Mouse (Mus musculus) mesoderm, embryonic 11.5 days (tissue): ENCODE data around the gene Rufy4.
A peak's percentile ranks its signal among the peaks of the same experiment; 100 is the strongest.

ENCODE experiments used
- DNase-seq: peaks from one replicate; pipeline ENCODE4 v3.0.0-alpha.2; 2012; ENCODE audit warnings: low read depth, low spot score

Rufy4 gene

GRCm38 (mm10) chr1:74124991-74125552 is at the start of gene Rufy4:
Rufy4 (plus strand) TSS chr1:74125541.
- DNase-seq = peak; percentile 82

- no peak for DNase-seq
These were observed 49.1 kb upstream of the Rufy4 start for GRCm38 (mm10) chr1:74076230-74076629.

- peak; percentile 80 for DNase-seq
These were observed 48.0 kb upstream of the Rufy4 start for GRCm38 (mm10) chr1:74077353-74077752.

- no peak for DNase-seq
These were observed 43.8 kb upstream of the Rufy4 start for GRCm38 (mm10) chr1:74081573-74081989.

GRCm38 (mm10) chr1:74082841-74083463 is 42.4 kb upstream of the Rufy4 start:
- peak; percentile 79 for DNase-seq

- no peak for DNase-seq
These were observed 41.2 kb upstream of the Rufy4 start for GRCm38 (mm10) chr1:74084065-74084705.

- DNase-seq = no peak
These were observed 40.6 kb upstream of the Rufy4 start for GRCm38 (mm10) chr1:74084752-74085151.

- DNase-seq = no peak
These were observed 39.8 kb upstream of the Rufy4 start for GRCm38 (mm10) chr1:74085566-74085965.

GRCm38 (mm10) chr1:74088569-74088968 is 36.8 kb upstream of the Rufy4 start:
- DNase-seq = no peak

GRCm38 (mm10) chr1:74090329-74090728 is 35.0 kb upstream of the Rufy4 start:
- DNase-seq = no peak

- no peak for DNase-seq
These were observed 34.2 kb upstream of the Rufy4 start for GRCm38 (mm10) chr1:74091138-74091537.

GRCm38 (mm10) chr1:74091611-74092224 is 33.6 kb upstream of the Rufy4 start:
- peak; percentile 70 for DNase-seq

- DNase-seq = no peak
These were observed 33.1 kb upstream of the Rufy4 start for GRCm38 (mm10) chr1:74092242-74092641.

GRCm38 (mm10) chr1:74093447-74093846 is 31.9 kb upstream of the Rufy4 start:
- no peak for DNase-seq

GRCm38 (mm10) chr1:74094497-74095270 is 30.7 kb upstream of the Rufy4 start:
- peak; percentile 58 for DNase-seq

GRCm38 (mm10) chr1:74095296-74095695 is 30.0 kb upstream of the Rufy4 start:
- DNase-seq = no peak

- DNase-seq = no peak
These were observed 29.6 kb upstream of the Rufy4 start for GRCm38 (mm10) chr1:74095728-74096127.

- peak; percentile 70 for DNase-seq
These were observed 27.0 kb upstream of the Rufy4 start for GRCm38 (mm10) chr1:74098004-74099000.

GRCm38 (mm10) chr1:74099001-74099435 is 26.3 kb upstream of the Rufy4 start:
- DNase-seq = no peak

GRCm38 (mm10) chr1:74103654-74104353 is 21.5 kb upstream of the Rufy4 start:
- peak; percentile 74 for DNase-seq
